Mouse (Mus musculus): Measurements from ENCODE around the gene Zfp511.

DNA sequence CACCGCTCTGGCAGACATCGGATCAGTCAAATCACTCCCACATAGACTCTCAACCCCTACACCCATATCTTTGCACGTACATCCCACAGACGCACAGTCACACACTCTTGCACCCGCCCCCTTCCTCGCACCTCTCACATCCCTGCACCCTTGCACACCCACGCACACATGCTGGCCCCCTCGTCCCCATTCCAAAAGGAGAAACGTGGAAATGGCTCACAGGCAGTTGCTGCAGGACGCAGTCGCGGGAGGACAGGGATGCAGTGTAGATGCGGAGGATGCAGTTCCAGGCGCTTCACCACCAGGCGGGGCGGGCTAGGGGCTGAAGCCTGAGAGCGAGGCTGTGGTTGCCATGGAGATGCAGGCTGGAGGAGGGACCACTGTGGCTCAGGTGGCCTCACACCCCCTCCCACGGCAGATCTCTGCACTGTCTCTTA, 46.1 kb downstream of the Zfp511 start, which contains the start of gene Caly:
- TF ChIP-seq CTCF (IDR thresholded peaks at IDR 0.05; ENCODE audit: control insufficient read depth, insufficient read depth, low read length) (no peak), POLR2A (IDR thresholded peaks at IDR 0.05; ENCODE audit: borderline replicate concordance, control insufficient read depth, low read depth, low read length) (no peak)
